Mouse (Mus musculus) bone marrow, adult 2 months (tissue): Measurements from ENCODE around the gene Kdelr3.

Experiments
- CTCF ChIP-seq: fragments of 200-500 bp; IDR thresholded peaks from 2 replicates; pipeline ENCODE4 v1.5.1; 2011; ENCODE audit warnings: low read length, control low read depth; ENCODE audit not compliant: control insufficient read depth, insufficient read depth
- POLR2A ChIP-seq: fragments of 200-500 bp; IDR thresholded peaks from 2 replicates; pipeline ENCODE4 v1.6.1; 2011; ENCODE audit warnings: low read depth, mild to moderate bottlenecking, control low read depth, low read length, borderline replicate concordance; ENCODE audit not compliant: control insufficient read depth

- TF ChIP-seq CTCF (no peak), POLR2A (no peak)
Measured at GRCm38 (mm10) chr15:79552566-79552965, 36.4 kb downstream of the Kdelr3 start.
